Mouse (Mus musculus): ENCODE results near the gene Tssk1. TPM values are rescaled to one million over a fixed set of nuclear protein-coding genes. Genes with fewer than 3 reads are reported as not detected.

Tssk1 gene
- polyA plus RNA-seq, 1 experiment from 2014 or later, result not detected

DNA sequence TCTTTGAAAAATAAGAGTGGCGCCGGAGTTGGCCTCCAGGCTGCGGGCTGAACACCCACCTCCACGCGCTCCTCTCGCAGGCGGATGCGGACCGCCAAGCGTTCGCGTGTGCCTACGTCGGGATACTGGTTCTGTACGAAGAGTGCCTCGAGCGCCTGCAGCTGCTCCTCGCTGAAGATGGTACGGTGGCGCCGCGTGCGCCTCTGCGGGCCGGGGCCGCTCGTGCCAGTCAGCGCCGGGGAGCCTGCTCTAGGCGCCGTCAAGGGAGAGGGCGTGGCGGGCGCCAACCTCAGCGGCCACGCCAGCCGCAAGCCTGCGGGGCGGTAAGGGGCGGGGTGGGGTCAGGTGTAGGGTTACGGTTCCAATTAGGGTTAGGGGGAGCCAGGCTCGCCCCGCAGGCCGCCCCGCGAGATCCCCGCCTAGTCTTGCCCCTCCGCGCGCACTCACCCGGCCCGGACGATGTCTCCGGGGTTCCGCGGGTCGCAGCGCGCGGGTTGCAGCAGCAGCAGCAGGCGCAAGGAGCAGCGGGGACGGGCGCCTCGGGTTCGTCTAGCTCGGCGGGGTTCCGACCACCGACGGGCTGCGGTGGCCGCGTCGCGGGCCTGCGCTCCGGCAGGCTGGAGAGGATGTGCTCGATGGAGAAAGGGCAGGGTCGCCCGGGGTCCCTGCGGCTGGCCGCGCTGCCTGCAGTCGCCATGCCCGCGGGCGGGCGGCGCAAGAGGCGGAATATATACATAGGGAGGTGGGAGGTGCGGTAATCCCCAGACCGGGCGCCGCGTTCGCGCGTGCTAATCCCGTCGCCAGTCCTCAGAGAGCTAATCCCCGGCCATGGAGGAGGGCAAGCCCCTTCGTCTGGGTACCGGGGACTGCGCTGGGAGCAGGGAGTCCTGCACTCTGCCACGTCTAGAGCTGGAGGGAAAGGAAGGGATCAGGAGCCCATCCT, 20.6 kb downstream of the Tssk1 start, which contains the start of gene Gsc2:
TSS of gene Gsc2 (minus strand) at position 753 of the 943 bp plus-strand sequence.
- peaks cover 81% of the 10 kb centered on the region for H3K27me3 ChIP-seq (ENCODE audit: poor library complexity, severe bottlenecking)
- H3K4me3 ChIP-seq, result peak within 1 kb of the TSS; percentile 49
- no peaks in the 10 kb centered on the region for H3K9me3 ChIP-seq
- H3K4me1 ChIP-seq, result peaks cover 22% of the 10 kb centered on the region
- peak; percentile 44 for DNase-seq (ENCODE audit: extremely low spot score, low spot score)
- H3K27ac ChIP-seq, result peak within 1 kb of the TSS; percentile 53; the same call in 1 of the 2 replicates
- H3K36me3 ChIP-seq (replicated peaks), result 0 out of 2 replicates have a peak, but pooled peaks cover 4% of the 10 kb centered on the region
- WGBS, result under 1% methylated on average over 104 of the region's 106 CpGs

GRCm38 (mm10) chr16:17920586-17920985, 26.6 kb downstream of the Tssk1 start:
- Histone ChIP-seq H3K36me3 (replicated peaks) (peaks cover 14% of the 10 kb centered on the region), H3K4me3 (peak overlapping the region; percentile 84), H3K27ac (peak overlapping the region; percentile 91), H3K27me3 (ENCODE audit: poor library complexity, severe bottlenecking) (peaks cover 57% of the 10 kb centered on the region), H3K9me3 (no peaks in the 10 kb centered on the region), H3K4me1 (peaks cover 40% of the 10 kb centered on the region)
- 3% methylated on average over 20 of the region's 20 CpGs for WGBS
- DNase-seq (ENCODE audit: extremely low spot score, low spot score), result peak; percentile 64

- peaks cover 44% of the 10 kb centered on the region for H3K4me1 ChIP-seq
- H3K4me3 ChIP-seq, result peak overlapping the region; percentile 84
- peaks cover 57% of the 10 kb centered on the region for H3K27me3 ChIP-seq (ENCODE audit: poor library complexity, severe bottlenecking)
- DNase-seq (ENCODE audit: extremely low spot score, low spot score), result peak; percentile 95
- peaks cover 24% of the 10 kb centered on the region for H3K36me3 ChIP-seq (replicated peaks)
- H3K9me3 ChIP-seq, result no peaks in the 10 kb centered on the region
- peak overlapping the region; percentile 91 for H3K27ac ChIP-seq
- WGBS, result 2% methylated on average over 47 of the region's 47 CpGs
Observed at GRCm38 (mm10) chr16:17921325-17922162, 27.5 kb downstream of the Tssk1 start.

DNA sequence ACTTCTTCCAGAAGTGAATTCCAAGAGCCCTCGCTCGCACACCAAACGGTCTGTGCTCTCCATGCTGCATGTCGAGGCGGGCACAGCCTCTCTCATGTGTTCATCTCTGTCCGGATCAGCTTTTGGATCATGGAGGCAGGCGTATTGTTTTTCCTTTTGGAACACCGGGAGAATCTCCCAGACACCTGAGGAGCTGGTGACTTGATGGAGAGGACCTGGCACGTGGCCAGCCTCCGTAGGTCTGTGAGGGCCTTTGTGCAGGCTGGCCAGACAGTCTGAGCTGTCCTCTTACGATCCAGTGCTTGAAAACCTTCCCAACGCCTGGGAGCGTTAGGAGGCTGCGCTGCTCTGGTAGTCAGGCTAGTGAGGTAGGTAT, 28.1 kb downstream of the Tssk1 start:
- H3K36me3 ChIP-seq (replicated peaks), result peaks cover 26% of the 10 kb centered on the region
- H3K27ac ChIP-seq, result peak overlapping the region; percentile 91
- H3K4me3 ChIP-seq, result peak overlapping the region; percentile 84
- H3K9me3 ChIP-seq, result no peaks in the 10 kb centered on the region
- under 1% methylated on average over 14 of the region's 14 CpGs for WGBS
- H3K4me1 ChIP-seq, result peaks cover 50% of the 10 kb centered on the region
- H3K27me3 ChIP-seq (ENCODE audit: poor library complexity, severe bottlenecking), result peaks cover 57% of the 10 kb centered on the region
- DNase-seq (ENCODE audit: extremely low spot score, low spot score), result no peak

DNA sequence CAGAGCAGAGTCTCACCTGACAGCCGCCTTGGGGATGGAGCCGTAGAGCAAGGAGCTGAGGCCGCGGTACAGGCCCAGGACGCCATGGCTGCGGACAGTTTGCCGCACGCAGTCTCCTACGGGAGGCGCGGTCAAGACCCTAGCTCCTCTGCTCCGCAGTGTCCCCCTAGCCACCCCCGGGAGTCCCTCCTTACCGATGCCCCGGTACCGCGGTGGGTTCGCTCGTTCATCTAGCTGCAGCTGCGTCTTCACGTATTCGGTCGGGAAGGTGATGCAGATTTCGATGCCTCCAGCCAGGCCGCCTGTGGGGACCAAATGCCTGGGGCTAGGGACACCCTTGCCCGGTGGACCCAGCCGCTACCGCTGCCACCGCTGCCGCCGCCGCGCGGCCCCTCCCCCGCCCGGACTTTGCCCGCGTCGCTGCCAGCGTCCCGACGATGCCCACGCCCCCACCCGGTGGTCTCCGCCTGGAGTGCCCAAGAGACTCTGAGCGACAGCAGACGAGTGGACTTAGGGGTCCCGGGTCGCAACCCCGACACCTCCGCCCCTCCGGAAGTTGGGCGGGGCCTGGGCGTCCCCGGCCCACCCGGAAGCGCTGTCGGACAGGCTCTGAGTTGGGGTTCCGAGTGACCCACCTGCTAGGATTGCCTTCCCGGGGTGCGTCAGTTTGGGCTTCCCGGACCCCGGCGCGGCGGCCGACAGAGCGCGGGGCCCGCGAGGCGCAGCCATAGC, 33.5 kb downstream of the Tssk1 start:
- peak; percentile 27 for DNase-seq (ENCODE audit: extremely low spot score, low spot score)
- peak overlapping the region; percentile 92 for H3K4me3 ChIP-seq
- WGBS, result under 1% methylated on average over 71 of the region's 72 CpGs

DNA sequence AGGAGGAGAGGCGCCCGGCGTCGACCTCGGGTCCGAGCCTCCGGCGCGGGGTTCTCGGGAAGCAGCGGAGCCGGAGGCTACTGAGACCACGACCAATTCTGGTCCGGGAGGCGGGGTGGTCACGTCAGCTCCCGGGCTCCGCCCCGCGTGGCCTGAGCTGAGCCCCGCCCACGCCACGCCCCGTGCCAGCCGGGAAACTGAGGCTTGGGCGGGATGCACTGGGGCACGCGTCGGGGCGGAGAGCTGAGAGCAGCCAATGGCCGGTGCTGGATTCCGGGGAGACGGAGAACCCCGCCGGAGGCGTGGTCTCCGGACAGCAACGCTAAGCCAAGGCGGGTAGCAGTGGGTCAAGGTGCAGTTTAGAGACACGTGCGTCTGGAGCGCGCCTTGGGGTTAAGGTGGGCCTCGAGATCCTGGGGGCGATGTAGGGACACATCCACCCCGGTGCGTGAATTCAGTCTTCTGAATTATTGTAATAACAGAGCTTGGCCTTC, 34.1 kb downstream of the Tssk1 start, which contains the start of gene Slc25a1:
TSS of gene Slc25a1 (minus strand) at position 133 of the 494 bp plus-strand sequence.
- peak within 1 kb of the TSS; percentile 92 for H3K4me3 ChIP-seq
- peaks cover 45% of the 10 kb centered on the region for H3K4me1 ChIP-seq
- peaks cover 26% of the 10 kb centered on the region for H3K36me3 ChIP-seq (replicated peaks)
- H3K27ac ChIP-seq, result peak within 1 kb of the TSS; percentile 91
- H3K27me3 ChIP-seq (ENCODE audit: poor library complexity, severe bottlenecking), result peaks cover 46% of the 10 kb centered on the region
- peak; percentile 86 for DNase-seq (ENCODE audit: extremely low spot score, low spot score)
- WGBS, result under 1% methylated on average over 47 of the region's 47 CpGs
- no peaks in the 10 kb centered on the region for H3K9me3 ChIP-seq

More for the DNA sequence above, 33.5 kb downstream of the Tssk1 start:
- peaks cover 26% of the 10 kb centered on the region for H3K36me3 ChIP-seq (replicated peaks)
- peak overlapping the region; percentile 91 for H3K27ac ChIP-seq
- H3K27me3 ChIP-seq (ENCODE audit: poor library complexity, severe bottlenecking), result peaks cover 46% of the 10 kb centered on the region
- no peaks in the 10 kb centered on the region for H3K9me3 ChIP-seq
- H3K4me1 ChIP-seq, result peaks cover 51% of the 10 kb centered on the region

DNA sequence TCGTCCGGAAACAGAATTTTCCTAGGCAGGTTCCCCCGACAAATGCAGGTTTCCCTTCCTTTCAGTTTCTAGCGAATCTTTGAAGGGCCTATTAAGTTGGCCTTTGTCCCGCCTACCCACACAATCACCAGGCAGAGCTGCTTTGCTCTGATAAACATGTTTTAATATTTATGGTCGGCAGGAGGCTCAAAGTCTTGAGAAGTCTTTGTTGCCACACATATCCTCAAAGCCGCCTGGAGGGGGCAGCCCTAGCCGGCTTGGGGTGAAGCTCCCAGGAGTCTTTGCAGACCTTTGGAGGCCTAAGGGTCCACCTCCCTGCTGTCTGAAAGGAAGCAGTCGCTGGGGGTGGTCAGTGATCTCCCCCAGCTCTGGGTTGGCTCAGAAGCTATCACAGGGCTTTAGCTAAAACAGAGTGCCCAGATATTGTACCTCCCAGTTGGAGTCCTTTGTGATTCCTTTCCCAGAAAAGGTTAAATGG, 34.6 kb downstream of the Tssk1 start:
- H3K4me1 ChIP-seq, result peaks cover 40% of the 10 kb centered on the region
- H3K9me3 ChIP-seq, result no peaks in the 10 kb centered on the region
- peaks cover 46% of the 10 kb centered on the region for H3K27me3 ChIP-seq (ENCODE audit: poor library complexity, severe bottlenecking)
- peak overlapping the region; percentile 91 for H3K27ac ChIP-seq
- WGBS, result 0% methylated on average over 9 of the region's 9 CpGs
- H3K4me3 ChIP-seq, result peak overlapping the region; percentile 92
- H3K36me3 ChIP-seq (replicated peaks), result peaks cover 26% of the 10 kb centered on the region
- peak; percentile 75 for DNase-seq (ENCODE audit: extremely low spot score, low spot score)

GRCm38 (mm10) chr16:17929211-17929610, 35.2 kb downstream of the Tssk1 start:
- 11% methylated on average over 2 of the region's 2 CpGs for WGBS
- Histone ChIP-seq H3K4me3 (peak overlapping the region; percentile 92), H3K27ac (peak overlapping the region; percentile 91), H3K27me3 (ENCODE audit: poor library complexity, severe bottlenecking) (peaks cover 50% of the 10 kb centered on the region), H3K4me1 (peaks cover 39% of the 10 kb centered on the region), H3K36me3 (replicated peaks) (peaks cover 26% of the 10 kb centered on the region), H3K9me3 (no peaks in the 10 kb centered on the region)
- DNase-seq (ENCODE audit: extremely low spot score, low spot score), result no peak

GRCm38 (mm10) chr16:17929631-17930030, 35.6 kb downstream of the Tssk1 start:
- DNase-seq (ENCODE audit: extremely low spot score, low spot score), result no peak
- 54% methylated on average over 2 of the region's 2 CpGs for whole genome bisulfite sequencing

DNA sequence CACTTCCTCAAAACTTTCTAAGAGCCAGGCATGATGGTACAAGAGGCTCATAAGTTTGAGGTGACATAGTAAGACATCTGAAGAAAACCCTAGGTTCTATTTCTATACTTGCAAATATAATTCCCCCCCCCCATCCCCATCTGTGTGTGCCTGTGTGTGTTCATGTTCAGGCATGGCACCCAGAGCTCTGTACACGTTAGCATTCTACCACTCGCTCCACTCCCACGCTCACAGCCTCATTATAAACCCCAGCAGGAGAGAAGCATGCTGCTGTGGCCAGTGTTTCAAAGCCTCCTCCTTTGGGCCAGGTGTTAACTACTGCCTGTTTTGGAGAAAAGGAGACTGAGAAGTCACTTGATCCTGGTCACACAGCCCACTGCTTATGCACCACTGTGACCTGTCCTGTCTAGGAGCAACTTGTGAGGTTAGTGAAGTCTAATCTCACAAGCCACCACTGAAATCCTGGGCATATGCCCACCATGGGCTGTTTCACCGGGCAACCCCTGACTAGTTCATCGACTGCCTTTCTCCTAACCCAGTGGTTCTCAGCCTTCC, 38.0 kb downstream of the Tssk1 start:
- no peak overlapping the region for H3K4me3 ChIP-seq
- 72% methylated on average over 5 of the region's 5 CpGs for WGBS
- no peak overlapping the region for H3K27ac ChIP-seq
- H3K4me1 ChIP-seq, result peaks cover 26% of the 10 kb centered on the region
- H3K9me3 ChIP-seq, result no peaks in the 10 kb centered on the region
- H3K27me3 ChIP-seq (ENCODE audit: poor library complexity, severe bottlenecking), result peaks cover 52% of the 10 kb centered on the region
- no peak for DNase-seq (ENCODE audit: extremely low spot score, low spot score)
- H3K36me3 ChIP-seq (replicated peaks), result no peaks in the 10 kb centered on the region

More at GRCm38 (mm10) chr16:17929631-17930030, 35.6 kb downstream of the Tssk1 start:
- peaks cover 52% of the 10 kb centered on the region for H3K27me3 ChIP-seq (ENCODE audit: poor library complexity, severe bottlenecking)
- peaks cover 39% of the 10 kb centered on the region for H3K4me1 ChIP-seq
- no peak overlapping the region for H3K27ac ChIP-seq
- H3K36me3 ChIP-seq (replicated peaks), result peaks cover 22% of the 10 kb centered on the region
- no peaks in the 10 kb centered on the region for H3K9me3 ChIP-seq
- H3K4me3 ChIP-seq, result no peak overlapping the region

DNA sequence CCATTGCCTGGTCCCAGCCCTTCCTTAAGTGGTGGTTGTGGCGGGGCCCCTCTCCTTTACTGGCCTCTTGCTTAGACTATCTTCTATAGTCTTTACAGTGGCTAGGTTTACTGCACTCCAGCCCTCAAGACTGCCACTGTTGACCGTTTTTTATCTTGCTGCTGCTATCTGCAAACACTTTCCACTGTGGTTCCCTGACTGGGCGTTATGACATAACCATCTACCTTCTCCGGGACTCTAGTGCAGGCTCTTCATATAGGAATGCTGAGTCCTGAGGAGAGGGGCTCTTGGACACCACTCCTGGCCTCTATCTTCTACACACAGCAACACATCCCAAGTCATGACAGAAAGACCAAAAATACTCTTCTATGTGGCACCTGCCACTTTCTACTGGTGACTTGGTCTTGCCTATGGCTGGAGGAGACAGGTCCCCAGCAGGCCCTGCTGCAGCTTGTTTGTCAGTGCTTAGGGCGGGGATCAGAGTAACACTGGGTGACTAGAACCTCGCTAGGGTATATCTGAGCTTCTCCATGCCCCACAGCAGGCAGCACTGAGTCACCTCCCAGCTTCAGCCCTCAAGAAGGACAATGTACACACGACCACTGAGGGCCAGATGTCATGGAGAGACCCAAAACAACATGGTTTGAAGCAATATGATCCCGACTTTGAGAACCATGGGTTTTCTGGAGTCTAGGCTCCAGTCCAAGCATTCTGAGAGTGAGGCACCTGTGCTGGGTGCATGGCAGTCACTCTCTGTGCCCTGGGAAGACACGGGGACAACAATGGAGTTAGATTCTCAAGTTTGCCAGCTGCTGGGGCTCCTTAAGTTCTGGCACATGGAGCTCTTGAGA, 39.8 kb downstream of the Tssk1 start:
- peaks cover 64% of the 10 kb centered on the region for H3K27me3 ChIP-seq (ENCODE audit: poor library complexity, severe bottlenecking)
- 73% methylated on average over 9 of the region's 9 CpGs for WGBS
- no peak for DNase-seq (ENCODE audit: extremely low spot score, low spot score)

More for the DNA sequence above, 39.8 kb downstream of the Tssk1 start:
- H3K4me3 ChIP-seq, result no peak overlapping the region
- H3K9me3 ChIP-seq, result no peaks in the 10 kb centered on the region
- no peak overlapping the region for H3K27ac ChIP-seq
- H3K36me3 ChIP-seq (replicated peaks), result no peaks in the 10 kb centered on the region
- peaks cover 12% of the 10 kb centered on the region for H3K4me1 ChIP-seq
